Mouse (Mus musculus) hindbrain, embryonic 13.5 days (tissue): Measurements from ENCODE around the gene Rxrb. TPM values are rescaled to one million over a fixed set of nuclear protein-coding genes. Genes with fewer than 3 reads are reported as not detected.

ENCODE experiments used
- ATAC-seq: fragments of 200-750 bp; cut with Nextera tagmentation; 2 replicates; pipeline ENCODE4 v1.8.0; 2017; ENCODE audit warnings: moderate TSS enrichment; ENCODE audit not compliant: low FRiP score
- H3K27ac ChIP-seq: fragments of 300-500 bp; sonication (generic); 2 replicates; pipeline ENCODE4 v1.5.1; 2015; ENCODE audit warnings: inconsistent platforms, mild to moderate bottlenecking, moderate library complexity
- H3K27me3 ChIP-seq: fragments of 300-500 bp; sonication (generic); 2 replicates; pipeline ENCODE4 v1.6.1; 2015; ENCODE audit warnings: mild to moderate bottlenecking, inconsistent platforms
- H3K36me3 ChIP-seq: fragments of 300-500 bp; sonication (generic); 2 replicates; pipeline ENCODE4 v1.6.1; 2015; ENCODE audit warnings: mild to moderate bottlenecking, inconsistent platforms
- H3K4me1 ChIP-seq: fragments of 300-500 bp; sonication (generic); replicated peaks from 2 replicates; pipeline ENCODE4 v1.6.1; 2015; ENCODE audit warnings: inconsistent platforms
- H3K4me2 ChIP-seq: fragments of 300-500 bp; sonication (generic); 2 replicates; pipeline ENCODE4 v1.6.1; 2015; ENCODE audit warnings: inconsistent platforms, mild to moderate bottlenecking, moderate library complexity
- H3K4me3 ChIP-seq: fragments of 300-500 bp; sonication (generic); 2 replicates; pipeline ENCODE4 v1.5.1; 2015; ENCODE audit warnings: mild to moderate bottlenecking, inconsistent platforms
- H3K9ac ChIP-seq: fragments of 300-500 bp; sonication (generic); 2 replicates; pipeline ENCODE4 v1.6.1; 2015; ENCODE audit warnings: mild to moderate bottlenecking, inconsistent platforms
- H3K9me3 ChIP-seq: fragments of 300-500 bp; sonication (generic); 2 replicates; pipeline ENCODE4 v1.6.1; 2016; ENCODE audit warnings: inconsistent platforms
- WGBS: fragments of 180-500 bp; shearing (Covaris S2); methylation state at CpG from one replicate; pipeline ENCODE4 v1.1.7; 2015; 5-methylcytosine and 5-hydroxymethylcytosine counted together
- microRNA counts: library from miRNA; unstranded; fragments of <30 nt; microRNA quantifications from one replicate; lab custom pipeline; 2016
- microRNA-seq: library from miRNA; unstranded; fragments of <30 nt; microRNA quantifications from one replicate; pipeline ENCODE4, GENCODE M21; 2016
- polyA plus RNA-seq: library from polyadenylated mRNA; unstranded; fragments of >200 nt; fragmentation: Nextera tagmentation; extraction: Ambion mirVana; gene quantifications from 2 replicates; pipeline ENCODE4 v1.2.1, GENCODE M21; 2015

The Rxrb gene
- polyA plus RNA-seq, 1 experiment from 2014 or later, result 56.8 TPM

DNA sequence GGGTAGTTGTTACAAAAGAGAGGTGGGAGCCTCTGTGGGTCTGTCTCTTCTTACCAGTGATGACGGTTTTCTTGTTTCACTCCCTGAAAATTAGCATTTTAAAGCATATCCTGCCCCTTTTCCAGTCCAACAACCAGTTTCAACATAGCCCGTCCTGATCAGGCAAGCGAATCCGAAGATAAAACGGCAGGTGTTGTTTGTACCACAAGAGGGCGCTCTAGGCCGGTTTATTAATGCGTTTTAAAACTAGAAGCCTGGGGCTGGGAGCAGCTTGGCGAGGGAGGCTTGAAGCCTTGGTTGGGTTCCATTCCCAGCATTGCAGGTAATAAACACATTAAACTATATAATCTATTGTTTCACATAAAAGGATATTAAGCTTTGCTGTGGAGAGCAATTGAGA, 45.9 kb downstream of the Rxrb start:
- Histone ChIP-seq H3K27me3 (peaks cover 18% of the 10 kb centered on the region), H3K9me3 (no peaks in the 10 kb centered on the region), H3K4me1 (no peaks in the 10 kb centered on the region; the same call in 1 of the 2 replicates), H3K4me3 (no peak overlapping the region), H3K4me2 (no peak overlapping the region), H3K27ac (no peak overlapping the region), H3K9ac (no peak overlapping the region), H3K36me3 (no peaks in the 10 kb centered on the region)
- WGBS, result 1% methylated on average over 9 of the region's 9 CpGs
- no peak for ATAC-seq

DNA sequence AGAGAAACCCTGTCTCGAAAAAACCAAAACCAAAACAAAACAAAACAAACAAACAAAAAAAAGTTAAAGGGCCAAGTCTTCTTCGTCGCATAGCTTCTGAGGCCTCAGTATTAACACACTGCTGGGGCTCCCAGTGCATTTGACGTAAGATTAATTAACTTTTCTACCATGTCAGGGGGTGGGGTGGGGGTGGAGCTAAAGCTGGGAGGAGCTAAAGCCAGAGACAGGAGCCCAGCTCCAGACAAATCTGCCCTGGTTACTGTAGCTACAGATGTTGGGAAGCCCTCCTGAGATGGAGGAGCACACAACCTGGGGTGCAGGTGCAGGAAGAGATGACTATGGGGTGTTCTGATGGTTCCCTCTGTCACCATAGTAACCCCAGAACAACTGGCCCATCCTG, 46.5 kb downstream of the Rxrb start:
- no peak for ATAC-seq
- no peak overlapping the region for H3K4me3 ChIP-seq
- H3K4me1 ChIP-seq, result peaks cover 4% of the 10 kb centered on the region
- H3K4me2 ChIP-seq, result no peak overlapping the region
- H3K9me3 ChIP-seq, result no peaks in the 10 kb centered on the region
- H3K9ac ChIP-seq, result no peak overlapping the region
- H3K27me3 ChIP-seq, result peaks cover 18% of the 10 kb centered on the region
- WGBS, result 53% methylated on average over 4 of the region's 4 CpGs
- no peak overlapping the region for H3K27ac ChIP-seq
- H3K36me3 ChIP-seq, result no peaks in the 10 kb centered on the region

- Histone ChIP-seq H3K4me1 (peaks cover 6% of the 10 kb centered on the region), H3K9ac (no peak overlapping the region), H3K4me3 (no peak overlapping the region), H3K27me3 (peaks cover 18% of the 10 kb centered on the region), H3K4me2 (no peak overlapping the region), H3K9me3 (no peaks in the 10 kb centered on the region), H3K36me3 (no peaks in the 10 kb centered on the region), H3K27ac (no peak overlapping the region)
- no peak for ATAC-seq
- WGBS, result 91% methylated on average over 11 of the region's 11 CpGs
Measured at GRCm38 (mm10) chr17:34079002-34079401, 47.4 kb downstream of the Rxrb start.

- no peaks in the 10 kb centered on the region for H3K36me3 ChIP-seq
- H3K9ac ChIP-seq, result no peak overlapping the region
- H3K4me1 ChIP-seq, result peaks cover 6% of the 10 kb centered on the region
- no peaks in the 10 kb centered on the region for H3K9me3 ChIP-seq
- no peak overlapping the region for H3K27ac ChIP-seq
- 17% methylated on average over 5 of the region's 5 CpGs for WGBS
- peaks cover 18% of the 10 kb centered on the region for H3K27me3 ChIP-seq
- peak; percentile 75 for ATAC-seq
- H3K4me2 ChIP-seq, result no peak overlapping the region
- no peak overlapping the region for H3K4me3 ChIP-seq
Measured at GRCm38 (mm10) chr17:34079621-34080020, 48.0 kb downstream of the Rxrb start.

- Histone ChIP-seq H3K4me1 (peaks cover 6% of the 10 kb centered on the region; the same call in 1 of the 2 replicates), H3K27me3 (no peaks in the 10 kb centered on the region), H3K27ac (no peak overlapping the region), H3K4me2 (0 out of 2 replicates have a peak overlapping the region, but pooled peaks have one; percentile 13), H3K9me3 (no peaks in the 10 kb centered on the region), H3K36me3 (no peaks in the 10 kb centered on the region), H3K9ac (no peak overlapping the region), H3K4me3 (no peak overlapping the region)
- WGBS, result 2% methylated on average over 8 of the region's 8 CpGs
- ATAC-seq, result no peak
Measured at GRCm38 (mm10) chr17:34083104-34083503, 51.5 kb downstream of the Rxrb start.

GRCm38 (mm10) chr17:34087386-34087785, 55.8 kb downstream of the Rxrb start:
- H3K36me3 ChIP-seq, result no peaks in the 10 kb centered on the region
- WGBS, result 57% methylated on average over 2 of the region's 2 CpGs

More at GRCm38 (mm10) chr17:34087386-34087785, 55.8 kb downstream of the Rxrb start:
- H3K4me1 ChIP-seq, result peaks cover 6% of the 10 kb centered on the region; the same call in 1 of the 2 replicates
- H3K27me3 ChIP-seq, result no peaks in the 10 kb centered on the region
- no peak for ATAC-seq
- H3K4me2 ChIP-seq, result no peak overlapping the region
- H3K4me3 ChIP-seq, result no peak overlapping the region
- H3K9ac ChIP-seq, result no peak overlapping the region
- no peaks in the 10 kb centered on the region for H3K9me3 ChIP-seq
- no peak overlapping the region for H3K27ac ChIP-seq

MicroRNAs within 50 kb of the gene (microRNA counts, 519-probe panel; counts per million panel counts)
- microRNA mmu-miR-219 (lab: Ali Mortazavi, UCI), result 4,547 counts per million, percentile 75 among the panel's probes with 10 or more counts

Small RNA genes within 50 kb of the gene (microRNA-seq; reads per million reads assigned to microRNA genes)
- not detected for gene Mir219a-1
- not detected for gene Mir219c

Other genes starting within 250 kb of the Rxrb start
- gene Angptl4, start 250.0 kb upstream of the Rxrb start, polyA plus RNA-seq, result 23.5 and 24.7 TPM in 2 replicates
- 37.4 and 40.5 TPM in 2 replicates for gene Kank3, start 221.3 kb upstream of the Rxrb start, polyA plus RNA-seq
- gene Rps28, start 207.2 kb upstream of the Rxrb start, polyA plus RNA-seq, result 683 and 734 TPM in 2 replicates
- 497 and 540 TPM in 2 replicates for gene Ndufa7, start 207.2 kb upstream of the Rxrb start, polyA plus RNA-seq
- 59.0 and 60.3 TPM in 2 replicates for gene Cd320, start 188.7 kb upstream of the Rxrb start, polyA plus RNA-seq
- not detected in 2 replicates for gene Gm7029, start 158.0 kb upstream of the Rxrb start, polyA plus RNA-seq
- gene Kifc1, start 141.2 kb upstream of the Rxrb start, polyA plus RNA-seq, result 1.8 and 2.1 TPM in 2 replicates
- 0.41 and 0.49 TPM in 2 replicates for gene Platr17, start 126.7 kb upstream of the Rxrb start, polyA plus RNA-seq
- 48.1 and 54.6 TPM in 2 replicates for gene Daxx, start 122.4 kb upstream of the Rxrb start, polyA plus RNA-seq
- gene Tapbp, start 115.9 kb upstream of the Rxrb start, polyA plus RNA-seq, result 26.8 and 29.2 TPM in 2 replicates
- 16.8 and 18.7 TPM in 2 replicates for gene Zbtb22, start 115.9 kb upstream of the Rxrb start, polyA plus RNA-seq
- gene Rgl2, start 102.3 kb upstream of the Rxrb start, polyA plus RNA-seq, result 56.7 and 56.9 TPM in 2 replicates
- gene Pfdn6, start 91.5 kb upstream of the Rxrb start, polyA plus RNA-seq, result 186 and 199 TPM in 2 replicates
- 24.3 and 25.2 TPM in 2 replicates for gene Wdr46, start 91.2 kb upstream of the Rxrb start, polyA plus RNA-seq
- 12.2 TPM in 2 replicates for gene B3galt4, start 80.3 kb upstream of the Rxrb start, polyA plus RNA-seq
- 69.6 and 69.9 TPM in 2 replicates for gene Vps52, start 76.0 kb upstream of the Rxrb start, polyA plus RNA-seq
- 928 and 950 TPM in 2 replicates for gene Rps18, start 75.8 kb upstream of the Rxrb start, polyA plus RNA-seq
- 12.2 and 13.0 TPM in 2 replicates for gene H2-K1, start 31.5 kb upstream of the Rxrb start, polyA plus RNA-seq
- gene Ring1, start 7.1 kb upstream of the Rxrb start, polyA plus RNA-seq, result 19.2 and 21.5 TPM in 2 replicates
- 62.9 and 65.0 TPM in 2 replicates for gene H2-Ke6, start 3.8 kb upstream of the Rxrb start, polyA plus RNA-seq
- 164 and 172 TPM in 2 replicates for gene Slc39a7, start 130 bp upstream of the Rxrb start, polyA plus RNA-seq
- gene Col11a2, start 7.6 kb downstream of the Rxrb start, polyA plus RNA-seq, result 3.2 and 3.8 TPM in 2 replicates
- gene H2-Oa, start 60.5 kb downstream of the Rxrb start, polyA plus RNA-seq, result 0.18 TPM in 1 of 2 replicates, not detected in the other
- 14.4 and 16.9 TPM in 2 replicates for gene H2-DMa, start 87.7 kb downstream of the Rxrb start, polyA plus RNA-seq
- gene Brd2, start 90.8 kb downstream of the Rxrb start, polyA plus RNA-seq, result 127 and 129 TPM in 2 replicates
- gene H2-DMb2, start 111.5 kb downstream of the Rxrb start, polyA plus RNA-seq, result 0.27 TPM in 2 replicates
- 0.60 and 0.84 TPM in 2 replicates for gene H2-DMb1, start 121.3 kb downstream of the Rxrb start, polyA plus RNA-seq
- gene Tap1, start 155.7 kb downstream of the Rxrb start, polyA plus RNA-seq, result 1.1 and 1.3 TPM in 2 replicates
- gene Psmb9, start 156.0 kb downstream of the Rxrb start, polyA plus RNA-seq, result 0.89 and 1.5 TPM in 2 replicates
- 2.7 and 3.7 TPM in 2 replicates for gene Psmb8, start 165.9 kb downstream of the Rxrb start, polyA plus RNA-seq
- gene Tap2, start 171.7 kb downstream of the Rxrb start, polyA plus RNA-seq, result 2.1 and 2.2 TPM in 2 replicates
- 0.06 TPM in 1 of 2 replicates, not detected in the other for gene H2-Ob, start 207.1 kb downstream of the Rxrb start, polyA plus RNA-seq
- 1.2 and 1.9 TPM in 2 replicates for gene H2-Ab1, start 225.9 kb downstream of the Rxrb start, polyA plus RNA-seq